Mouse (Mus musculus) megakaryocyte-erythroid progenitor cell, adult 5-6 weeks (primary cell): ENCODE results near the gene Pcif1. TPM values are rescaled to one million over a fixed set of nuclear protein-coding genes. Genes with fewer than 3 reads are reported as not detected.

ENCODE experiments used
- ATAC-seq: replicated peaks from 2 replicates; pipeline ENCODE4 v1.8.0; 2016; ENCODE audit warnings: mild to moderate bottlenecking, inconsistent platforms; ENCODE audit not compliant: severe bottlenecking, poor library complexity, low FRiP score, low TSS enrichment
- total RNA-seq, 2 experiments: library from RNA; stranded (forward) in 1 of 2; stranded (reverse) in 1 of 2; fragments of 200-1000, 215-1000 nt in 1 of 2; fragments of >200 nt in 1 of 2; fragmentation: Nextera tagmentation in 1 of 2; gene quantifications; 2 replicates each; pipeline ENCODE4 v1.2.3; 2014 to 2017

Gene Pcif1
- total RNA-seq, 2 experiments from 2014 or later: 13.2 to 59.0 TPM

- ATAC-seq: no peak
These were observed 12.1 kb downstream of the Pcif1 start for GRCm38 (mm10) chr2:164891056-164891834.

- no peak for ATAC-seq
These were observed 13.0 kb downstream of the Pcif1 start for GRCm38 (mm10) chr2:164891908-164892695.

- ATAC-seq: no peak
These were observed 13.7 kb downstream of the Pcif1 start for GRCm38 (mm10) chr2:164892696-164893216.

GRCm38 (mm10) chr2:164894048-164894447 is 14.9 kb downstream of the Pcif1 start:
- no peak for ATAC-seq

- no peak for ATAC-seq
These were observed 15.5 kb downstream of the Pcif1 start for GRCm38 (mm10) chr2:164894644-164895043.

GRCm38 (mm10) chr2:164895885-164896284 is 16.8 kb downstream of the Pcif1 start:
- no peak for ATAC-seq

GRCm38 (mm10) chr2:164898008-164898407 is 18.9 kb downstream of the Pcif1 start:
- no peak for ATAC-seq

- ATAC-seq: no peak
These were observed 19.9 kb downstream of the Pcif1 start for GRCm38 (mm10) chr2:164899034-164899433.

- ATAC-seq: no peak
These were observed 20.8 kb downstream of the Pcif1 start for GRCm38 (mm10) chr2:164899723-164900459.

- no peak for ATAC-seq
These were observed 22.3 kb downstream of the Pcif1 start for GRCm38 (mm10) chr2:164901380-164901779.

- no peak for ATAC-seq
These were observed 24.4 kb downstream of the Pcif1 start for GRCm38 (mm10) chr2:164903496-164903895.

GRCm38 (mm10) chr2:164906071-164906470 is 27.0 kb downstream of the Pcif1 start:
- ATAC-seq: no peak

- no peak for ATAC-seq
These were observed 28.4 kb downstream of the Pcif1 start for GRCm38 (mm10) chr2:164907511-164907910.

- ATAC-seq: no peak
These were observed 28.9 kb downstream of the Pcif1 start for GRCm38 (mm10) chr2:164908011-164908410.

- ATAC-seq: no peak
These were observed 30.0 kb downstream of the Pcif1 start for GRCm38 (mm10) chr2:164909100-164909499.

- ATAC-seq: peak; percentile 36
These were observed 30.4 kb downstream of the Pcif1 start for GRCm38 (mm10) chr2:164909542-164909941.

- ATAC-seq: peak; percentile 18; the same call in 1 of the 2 replicates
These were observed 31.4 kb downstream of the Pcif1 start for GRCm38 (mm10) chr2:164910360-164911061.

GRCm38 (mm10) chr2:164911086-164912048 is 32.3 kb downstream of the Pcif1 start, which contains the start of gene Zfp335:
Gene Zfp335, minus strand, starts transcription at chr2:164911757.
- peak; percentile 74 for ATAC-seq
